Mouse (Mus musculus) frontal cortex, postnatal 25 days (tissue): ENCODE measurements around the gene Dkc1.
"Not testable (repeated sequence)": the region's sequence is repeated elsewhere in the genome, so short reads cannot be mapped to it uniquely, and the experiment has no call there.

Experiments
- DNase-seq, 2 experiments: peaks; one replicate each; pipeline ENCODE4 v3.0.0; 2022; ENCODE audit warnings: low spot score in 2 of 2

The Dkc1 gene

DNA sequence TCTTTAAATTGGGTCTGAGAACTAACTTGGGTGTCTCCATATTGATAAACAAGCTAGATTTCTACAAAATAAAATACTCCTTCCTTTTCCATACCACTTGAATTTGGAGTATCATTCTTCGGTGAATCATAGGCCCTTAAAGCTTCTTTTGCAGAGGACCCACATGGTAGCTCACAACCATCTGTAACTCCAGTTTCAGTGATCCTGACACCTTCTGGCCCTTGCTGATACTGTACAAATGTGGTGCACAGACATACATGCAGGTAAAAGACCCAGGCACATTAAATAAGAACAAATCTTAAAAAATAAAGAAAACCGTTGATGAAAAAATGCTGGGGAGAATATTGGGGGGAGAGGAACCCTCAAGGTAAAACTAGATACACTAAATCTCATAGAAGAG lies 42.5 kb downstream of the Dkc1 start:
- no peak for DNase-seq

DNA sequence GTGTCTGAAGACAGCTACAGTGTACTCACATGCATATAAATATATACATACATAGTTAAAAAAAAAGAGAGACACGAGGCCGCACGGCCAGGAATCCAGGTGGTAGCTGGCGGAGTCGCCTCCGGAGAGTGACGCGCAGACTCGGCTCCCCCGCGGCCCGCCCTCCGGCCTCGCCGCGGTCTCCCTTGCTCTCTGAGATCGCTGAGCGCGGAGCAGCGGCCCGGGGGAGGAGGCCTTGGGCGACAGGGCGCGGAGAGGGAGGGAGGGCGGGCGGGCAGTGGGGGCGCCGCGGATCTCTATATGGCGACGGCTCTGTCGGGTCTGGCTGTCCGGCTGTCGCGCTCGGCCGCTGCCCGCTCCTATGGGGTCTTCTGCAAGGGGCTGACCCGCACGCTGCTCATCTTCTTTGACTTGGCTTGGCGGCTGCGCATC lies 47.5 kb downstream of the Dkc1 start:
- not testable (repeated sequence) for DNase-seq

DNA sequence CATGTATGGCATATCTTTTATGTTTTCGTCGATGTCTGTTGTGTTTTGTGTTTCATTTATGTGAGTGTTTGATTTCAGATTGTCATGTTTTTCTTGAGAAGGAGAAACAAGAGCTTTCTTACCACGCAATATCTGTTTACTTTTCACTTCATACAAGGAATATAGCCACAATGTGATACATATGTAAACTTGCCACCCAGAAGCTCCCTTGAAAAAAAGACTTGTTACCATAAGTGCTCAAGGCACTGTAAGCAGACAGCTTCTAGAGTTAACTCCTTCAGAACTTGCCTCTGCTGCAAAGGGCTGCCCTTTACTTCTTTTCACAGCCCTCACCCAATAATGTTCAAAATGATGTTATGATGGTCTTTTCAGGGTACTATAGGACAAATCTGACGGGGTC lies 52.8 kb downstream of the Dkc1 start:
- no peak for DNase-seq

DNA sequence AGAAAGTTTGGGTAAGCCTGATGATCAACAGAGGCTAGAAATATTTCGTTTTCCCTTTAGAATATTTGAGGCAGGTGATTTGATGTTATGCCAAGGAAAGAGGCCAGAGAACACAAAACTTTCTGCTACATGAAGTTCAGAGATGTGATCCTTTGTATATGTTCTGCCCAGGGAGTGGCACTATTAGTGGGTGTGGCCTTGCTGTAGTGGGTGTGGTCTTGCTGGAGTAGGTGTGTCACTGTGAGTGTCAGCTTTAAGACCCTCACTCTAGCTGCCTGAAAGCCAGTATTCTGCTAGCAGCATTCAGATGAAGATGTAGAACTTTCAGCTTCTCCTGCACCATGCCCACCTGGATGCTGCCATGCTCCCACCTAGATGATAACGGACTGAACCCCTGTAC lies 54.6 kb downstream of the Dkc1 start:
- no peak for DNase-seq

DNA sequence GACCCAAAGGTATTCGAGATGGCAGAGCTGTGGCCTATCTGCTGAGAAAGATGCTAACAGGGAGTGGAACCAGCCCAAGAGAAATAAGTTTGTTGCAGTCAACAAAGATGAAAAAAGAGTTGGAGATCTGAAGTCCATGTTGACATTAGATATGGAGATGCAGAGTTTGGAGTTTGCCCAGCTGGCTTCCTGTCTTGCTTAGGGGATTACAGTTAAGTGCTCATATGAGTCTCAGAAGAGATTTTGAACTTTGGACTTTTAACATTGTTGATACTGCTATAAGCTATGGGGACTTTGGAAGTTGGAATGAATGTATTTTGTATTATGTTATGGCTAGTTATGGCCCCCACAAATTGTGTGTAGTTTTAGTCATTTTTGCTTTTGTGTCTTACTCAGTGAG lies 56.6 kb downstream of the Dkc1 start:
- no peak for DNase-seq

DNA sequence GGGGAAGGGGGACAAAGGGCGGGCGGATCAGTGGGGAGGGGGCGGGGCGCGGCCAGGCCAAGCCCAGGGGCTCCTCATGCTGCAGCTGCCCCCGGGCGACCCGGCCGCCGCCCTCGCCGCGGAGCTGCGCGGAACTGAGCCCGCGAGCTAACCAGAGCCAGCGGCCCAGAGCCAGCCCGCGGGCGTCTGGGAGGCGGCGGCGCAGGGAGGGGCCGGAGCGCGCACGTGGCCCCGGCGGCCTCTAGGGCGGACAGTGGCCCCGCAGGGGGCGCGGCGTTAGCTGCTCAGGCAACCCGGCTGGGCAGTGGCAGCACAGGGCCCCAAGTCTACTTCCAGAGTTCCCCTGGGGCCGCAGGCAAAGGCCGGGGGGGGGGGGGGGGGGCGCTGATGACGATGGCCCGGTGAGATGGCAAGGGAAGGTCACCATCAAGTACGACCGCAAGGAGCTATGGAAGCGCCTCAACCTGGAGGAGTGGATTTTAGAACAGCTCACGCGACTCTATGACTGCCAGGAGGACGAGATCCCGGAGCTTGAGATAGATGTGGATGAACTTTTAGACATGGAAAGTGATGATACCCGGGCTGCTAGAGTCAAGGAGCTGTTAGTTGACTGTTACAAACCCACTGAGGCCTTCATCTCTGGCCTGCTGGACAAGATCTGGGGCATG lies 60.1 kb downstream of the Dkc1 start:
- no peak for DNase-seq
